Mouse (Mus musculus): ENCODE measurements at regions not wholly inside any gene's neighbourhood (a gene's known extent, or its start where the extent isn't known, plus 50 kb on each side); places are given as distances from the start of the nearest gene placed in this dataset.
"Not testable (repeated sequence)": the region's sequence is repeated elsewhere in the genome, so short reads cannot be mapped to it uniquely, and the experiment has no call there.

DNA sequence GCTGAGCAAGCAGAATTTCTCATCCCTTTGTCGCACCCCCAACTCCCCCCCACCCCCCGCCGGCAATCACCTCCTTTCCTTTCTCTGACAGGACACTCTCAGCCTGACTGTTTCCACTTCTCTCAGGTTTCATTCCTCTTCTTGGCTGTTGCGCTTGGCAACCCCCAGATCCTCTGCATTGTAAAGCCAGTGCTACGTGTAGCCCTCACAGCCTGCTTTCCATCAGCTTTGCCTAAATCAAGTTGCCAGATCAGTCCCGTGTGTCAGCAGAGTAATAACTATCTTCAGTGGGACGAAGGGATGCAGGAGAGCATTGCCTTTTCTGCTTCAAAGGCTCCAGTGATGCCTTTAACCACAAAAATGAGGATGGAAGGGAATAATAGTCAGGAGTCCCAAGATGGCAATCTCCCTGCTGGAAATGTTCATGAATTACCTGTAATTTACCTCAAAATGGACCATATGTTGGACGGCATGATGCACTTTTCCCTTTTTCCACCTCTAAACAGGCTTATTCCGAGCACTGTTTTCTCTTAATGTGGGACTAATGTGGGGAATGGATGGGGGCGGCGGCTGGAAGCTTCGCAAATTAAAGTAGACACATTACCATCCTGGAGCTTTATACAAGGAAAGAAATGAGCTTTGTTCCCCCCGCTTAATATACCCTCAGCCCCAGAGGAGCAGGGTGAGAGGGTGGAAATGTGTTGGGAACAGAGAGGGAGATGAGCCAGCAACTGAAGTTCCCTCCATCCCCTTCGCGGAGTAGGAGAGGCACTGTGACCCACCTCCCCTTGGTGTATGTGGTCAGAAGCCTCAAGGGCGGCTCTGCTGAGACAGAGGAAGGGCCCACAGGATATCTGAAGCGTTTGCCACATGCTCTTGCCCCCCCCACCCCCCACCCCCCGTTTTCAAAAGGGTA lies 168.3 kb upstream of the Npvf start:
- H3K4me2 ChIP-seq (ENCODE audit: low read length), result no peak overlapping the region

DNA sequence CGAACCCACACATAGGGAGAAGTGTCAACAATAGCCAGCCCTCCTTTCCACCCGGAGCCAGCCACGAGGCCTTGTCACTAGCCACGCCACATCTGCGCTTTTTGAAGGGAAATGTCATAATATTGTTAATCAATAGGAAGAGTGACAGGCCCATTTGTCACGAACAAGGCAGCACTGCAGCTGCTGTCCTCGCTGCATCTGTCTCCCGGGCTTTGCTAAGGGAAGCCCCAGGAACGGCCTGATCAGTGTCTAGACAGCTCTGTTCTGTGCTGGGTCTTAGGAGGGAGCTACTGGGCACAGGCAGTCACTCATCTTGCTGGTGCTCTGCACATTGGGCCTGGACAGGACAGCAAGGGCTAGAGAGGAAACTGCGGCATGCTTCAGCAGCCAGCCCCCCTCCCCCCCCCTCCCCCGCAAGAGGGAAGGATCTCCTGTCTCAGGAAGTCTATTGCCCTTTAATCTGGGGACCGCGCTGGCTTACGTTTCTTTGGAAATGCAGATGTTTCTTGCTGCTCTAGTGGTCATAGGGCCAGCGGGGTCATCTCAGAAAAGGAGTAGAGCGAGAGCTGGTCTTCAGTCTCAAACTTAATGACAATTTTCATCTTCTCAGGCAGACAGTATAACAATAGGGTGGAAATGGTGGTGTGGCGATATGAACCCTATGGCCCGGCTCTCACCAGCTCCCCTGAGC lies 169.1 kb upstream of the Npvf start:
- peak; percentile 72 for DNase-seq (ENCODE audit: low spot score)
- Histone ChIP-seq H3K27ac (peak overlapping the region; percentile 66; the same call in 1 of the 2 replicates), H3K4me3 (replicated peaks; ENCODE audit: low read depth, low read length) (no peak overlapping the region), H3K36me3 (ENCODE audit: insufficient read depth, low read length) (no peaks in the 10 kb centered on the region), H3K9ac (ENCODE audit: low read depth, low read length) (no peak overlapping the region), H3K9me3 (replicated peaks; ENCODE audit: low read length) (peaks cover 5% of the 10 kb centered on the region; the same call in 1 of the 2 replicates), H3K4me1 (replicated peaks; ENCODE audit: insufficient read depth, low read length) (peaks cover 27% of the 10 kb centered on the region), H3K27me3 (ENCODE audit: insufficient read depth, low read length) (no peaks in the 10 kb centered on the region), H3K4me2 (ENCODE audit: low read length) (peak overlapping the region; percentile 18; the same call in 1 of the 2 replicates)
- peak; percentile 50 for ATAC-seq (replicated peaks; ENCODE audit: low FRiP score, low read depth)
- no peak for TF ChIP-seq CTCF (IDR thresholded peaks at IDR 0.05; ENCODE audit: low read depth)
- 15% methylated on average over 17 of the region's 18 CpGs for WGBS

More for the DNA sequence above, 168.3 kb upstream of the Npvf start:
- ATAC-seq (replicated peaks; ENCODE audit: low FRiP score, low read depth) (0 out of 2 replicates have a peak, but pooled peaks have one; percentile 4), DNase-seq (ENCODE audit: low spot score) (no peak)
- 34% methylated on average over 18 of the region's 18 CpGs for WGBS
- Histone ChIP-seq H3K9me3 (replicated peaks; ENCODE audit: low read length) (no peaks in the 10 kb centered on the region), H3K4me3 (replicated peaks; ENCODE audit: low read depth, low read length) (no peak overlapping the region), H3K9ac (ENCODE audit: low read depth, low read length) (no peak overlapping the region), H3K27me3 (ENCODE audit: insufficient read depth, low read length) (no peaks in the 10 kb centered on the region), H3K36me3 (ENCODE audit: insufficient read depth, low read length) (no peaks in the 10 kb centered on the region), H3K4me1 (replicated peaks; ENCODE audit: insufficient read depth, low read length) (peaks cover 27% of the 10 kb centered on the region), H3K27ac (peak overlapping the region; percentile 66)
- no peak for TF ChIP-seq CTCF (IDR thresholded peaks at IDR 0.05; ENCODE audit: low read depth)

DNA sequence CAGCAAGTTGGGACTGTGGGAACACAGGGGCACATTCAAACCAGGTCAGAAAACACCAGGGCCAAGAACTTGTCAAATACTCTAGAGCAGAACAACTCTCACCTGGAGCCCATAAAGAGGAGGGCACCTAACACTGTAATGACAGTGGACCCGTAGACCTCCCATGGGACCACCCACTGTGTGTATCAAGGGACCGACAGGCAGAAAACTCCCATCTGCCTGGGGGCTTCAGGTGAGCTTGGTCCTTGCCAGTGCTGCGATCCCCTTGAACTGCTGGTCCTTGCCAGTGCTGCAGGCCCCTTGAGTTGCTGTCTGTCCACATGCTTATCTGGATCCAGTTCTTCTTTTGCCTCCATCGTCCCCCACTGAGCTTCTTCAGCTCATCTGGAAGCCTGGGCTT lies 170.2 kb upstream of the Npvf start:
- no peak for TF ChIP-seq CTCF (IDR thresholded peaks at IDR 0.05; ENCODE audit: low read depth)
- Histone ChIP-seq H3K36me3 (ENCODE audit: insufficient read depth, low read length) (no peaks in the 10 kb centered on the region), H3K27ac (no peak overlapping the region), H3K4me3 (replicated peaks; ENCODE audit: low read depth, low read length) (no peak overlapping the region), H3K4me2 (ENCODE audit: low read length) (no peak overlapping the region), H3K9me3 (replicated peaks; ENCODE audit: low read length) (peaks cover 5% of the 10 kb centered on the region; the same call in 1 of the 2 replicates), H3K9ac (ENCODE audit: low read depth, low read length) (no peak overlapping the region), H3K27me3 (ENCODE audit: insufficient read depth, low read length) (no peaks in the 10 kb centered on the region), H3K4me1 (replicated peaks; ENCODE audit: insufficient read depth, low read length) (peaks cover 18% of the 10 kb centered on the region; the same call in 1 of the 2 replicates)
- DNase-seq (ENCODE audit: low spot score) (no peak), ATAC-seq (replicated peaks; ENCODE audit: low FRiP score, low read depth) (no peak)
- 54% methylated on average over 4 of the region's 4 CpGs for WGBS

DNA sequence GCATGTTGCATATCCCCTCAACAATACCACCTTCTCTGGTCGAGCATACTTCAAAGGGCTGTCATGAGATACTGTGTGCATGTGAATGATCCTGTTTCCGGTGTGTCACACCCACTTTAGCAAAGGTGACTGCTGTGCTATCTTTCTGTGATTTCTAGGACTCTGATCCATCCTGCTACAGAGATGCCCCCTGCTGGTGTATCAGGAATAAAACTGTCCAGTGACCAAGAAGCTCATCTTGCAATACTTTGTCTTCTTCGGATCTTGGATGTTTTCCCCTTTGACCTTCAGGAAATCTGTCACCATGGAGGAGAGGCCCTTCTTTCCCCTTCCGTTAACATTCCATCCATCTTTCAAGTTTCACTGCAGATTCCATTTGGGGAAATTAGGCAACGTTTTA lies 177.5 kb upstream of the Npvf start:
- Histone ChIP-seq H3K9ac (ENCODE audit: low read depth, low read length) (no peak overlapping the region), H3K27me3 (ENCODE audit: insufficient read depth, low read length) (no peaks in the 10 kb centered on the region), H3K36me3 (ENCODE audit: insufficient read depth, low read length) (no peaks in the 10 kb centered on the region), H3K4me2 (ENCODE audit: low read length) (no peak overlapping the region), H3K4me1 (replicated peaks; ENCODE audit: insufficient read depth, low read length) (no peaks in the 10 kb centered on the region), H3K4me3 (replicated peaks; ENCODE audit: low read depth, low read length) (no peak overlapping the region), H3K9me3 (replicated peaks; ENCODE audit: low read length) (peaks cover 5% of the 10 kb centered on the region; the same call in 1 of the 2 replicates), H3K27ac (no peak overlapping the region)
- no peak for DNase-seq (ENCODE audit: low spot score)
- 34% methylated on average over 5 of the region's 5 CpGs for WGBS
- TF ChIP-seq CTCF (IDR thresholded peaks at IDR 0.05; ENCODE audit: low read depth), result peak; percentile 47
- ATAC-seq (replicated peaks; ENCODE audit: low FRiP score, low read depth), result no peak

DNA sequence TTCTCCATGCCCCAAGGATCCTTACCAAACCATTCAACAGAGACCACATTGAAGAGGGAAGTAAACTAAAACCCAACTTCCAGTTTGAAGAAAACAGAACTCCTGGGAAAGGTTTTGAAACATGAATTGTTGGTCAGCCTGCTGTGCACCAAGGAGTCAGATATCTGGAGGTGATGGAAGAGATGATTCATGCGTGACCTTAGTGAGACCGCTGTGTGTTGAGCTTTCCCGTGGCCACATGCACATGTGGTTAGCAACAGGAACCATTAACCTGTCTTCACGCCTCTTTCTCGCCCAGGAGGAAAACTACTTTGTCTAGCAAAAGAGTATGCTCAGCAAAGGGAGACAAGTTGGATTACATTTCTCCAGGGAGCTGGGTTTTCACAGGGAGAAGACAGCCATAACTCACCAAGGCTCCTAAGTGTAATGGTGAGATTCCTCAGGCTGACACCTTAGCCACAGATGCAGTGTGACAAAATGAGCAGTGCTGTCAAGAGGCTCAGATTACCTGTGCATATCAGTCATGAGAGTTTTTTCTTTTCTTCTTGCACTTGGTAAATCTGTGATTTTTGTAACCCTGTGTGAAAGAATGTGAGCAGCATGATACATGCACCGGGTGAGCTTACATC lies 181.9 kb upstream of the Npvf start:
- DNase-seq (ENCODE audit: low spot score) (peak; percentile 37), ATAC-seq (replicated peaks; ENCODE audit: low FRiP score, low read depth) (no peak)
- no peak overlapping the region for H3K27ac ChIP-seq
- no peak overlapping the region for H3K4me2 ChIP-seq (ENCODE audit: low read length)
- no peak for TF ChIP-seq CTCF (IDR thresholded peaks at IDR 0.05; ENCODE audit: low read depth)
- H3K4me1 ChIP-seq (replicated peaks; ENCODE audit: insufficient read depth, low read length), result no peaks in the 10 kb centered on the region
- no peak overlapping the region for H3K4me3 ChIP-seq (replicated peaks; ENCODE audit: low read depth, low read length)
- H3K9me3 ChIP-seq (replicated peaks; ENCODE audit: low read length), result no peaks in the 10 kb centered on the region
- no peaks in the 10 kb centered on the region for H3K27me3 ChIP-seq (ENCODE audit: insufficient read depth, low read length)
- 30% methylated on average over 6 of the region's 6 CpGs for WGBS
- no peak overlapping the region for H3K9ac ChIP-seq (ENCODE audit: low read depth, low read length)
- H3K36me3 ChIP-seq (ENCODE audit: insufficient read depth, low read length), result no peaks in the 10 kb centered on the region

DNA sequence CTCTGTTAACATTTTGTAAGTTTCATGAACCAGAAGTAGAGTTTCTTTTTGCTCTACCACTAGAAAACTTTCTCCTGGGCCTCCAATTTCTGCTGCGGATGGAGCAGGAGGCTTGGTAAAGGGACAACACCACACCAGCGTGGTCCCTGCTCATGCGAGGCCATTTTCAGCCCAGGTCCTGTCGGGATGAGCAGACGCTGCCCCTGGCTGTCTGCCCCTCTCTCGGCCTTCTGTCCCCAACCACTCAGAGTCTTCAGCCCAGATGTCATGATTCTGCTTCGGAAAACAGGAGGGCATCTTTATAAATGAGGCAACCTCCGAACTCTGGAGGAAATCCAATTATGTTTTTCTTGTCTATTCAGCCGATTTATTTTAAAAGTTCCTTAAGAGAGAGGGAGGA lies 186.6 kb upstream of the Npvf start:
- ATAC-seq (replicated peaks; ENCODE audit: low FRiP score, low read depth) (no peak), DNase-seq (ENCODE audit: low spot score) (no peak)
- H3K36me3 ChIP-seq (ENCODE audit: insufficient read depth, low read length), result no peaks in the 10 kb centered on the region
- no peaks in the 10 kb centered on the region for H3K27me3 ChIP-seq (ENCODE audit: insufficient read depth, low read length)
- H3K27ac ChIP-seq, result no peak overlapping the region
- H3K4me1 ChIP-seq (replicated peaks; ENCODE audit: insufficient read depth, low read length), result no peaks in the 10 kb centered on the region
- WGBS, result 51% methylated on average over 9 of the region's 9 CpGs
- no peaks in the 10 kb centered on the region for H3K9me3 ChIP-seq (replicated peaks; ENCODE audit: low read length)
- H3K9ac ChIP-seq (ENCODE audit: low read depth, low read length), result no peak overlapping the region
- no peak overlapping the region for H3K4me2 ChIP-seq (ENCODE audit: low read length)
- no peak overlapping the region for H3K4me3 ChIP-seq (replicated peaks; ENCODE audit: low read depth, low read length)
- no peak for TF ChIP-seq CTCF (IDR thresholded peaks at IDR 0.05; ENCODE audit: low read depth)

DNA sequence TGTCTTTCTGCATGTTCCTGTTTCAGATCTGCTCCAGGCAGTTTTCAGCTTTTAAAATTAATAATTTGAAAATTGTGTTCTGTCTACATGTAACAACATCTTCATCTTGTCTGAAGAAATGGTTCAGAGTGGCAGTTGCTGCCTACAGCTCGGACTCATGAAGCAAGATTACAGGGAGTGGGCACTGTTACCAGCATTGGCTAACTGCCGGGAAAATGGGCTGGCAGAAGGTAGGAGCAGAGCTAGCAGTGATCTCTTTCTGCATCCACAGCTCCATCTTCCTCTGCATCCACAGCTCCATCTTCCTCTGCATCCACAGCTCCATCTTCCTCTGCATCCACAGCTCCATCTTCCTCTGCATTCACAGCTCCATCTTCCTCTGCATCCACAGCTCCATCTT lies 191.0 kb upstream of the Npvf start:
- not testable (repeated sequence) for H3K4me1 ChIP-seq (replicated peaks; ENCODE audit: insufficient read depth, low read length); H3K27ac ChIP-seq; ATAC-seq (replicated peaks; ENCODE audit: low FRiP score, low read depth); H3K4me3 ChIP-seq (replicated peaks; ENCODE audit: low read depth, low read length); H3K9ac ChIP-seq (ENCODE audit: low read depth, low read length); DNase-seq (ENCODE audit: low spot score); H3K9me3 ChIP-seq (replicated peaks; ENCODE audit: low read length); H3K27me3 ChIP-seq (ENCODE audit: insufficient read depth, low read length); H3K4me2 ChIP-seq (ENCODE audit: low read length); H3K36me3 ChIP-seq (ENCODE audit: insufficient read depth, low read length)
- 92% methylated on average over 2 of the region's 2 CpGs for WGBS
